Mouse (Mus musculus): ENCODE measurements around the gene Igfbp2. TPM values are rescaled to one million over a fixed set of nuclear protein-coding genes. Genes with fewer than 3 reads are reported as not detected.

The Igfbp2 gene
- total and polyA plus RNA-seq, 2 experiments from 2014 or later, result 10.2 to 140 TPM

- Histone ChIP-seq H3K4me1 (ENCODE audit: control insufficient read depth, insufficient read depth) (peaks cover 35% of the 10 kb centered on the region), H3K9me3 (replicated peaks; ENCODE audit: control insufficient read depth, low read length) (no peaks in the 10 kb centered on the region), H3K27me3 (ENCODE audit: control insufficient read depth, insufficient read depth, low read length) (peaks cover 4% of the 10 kb centered on the region; the same call in 1 of the 2 replicates), H3K9ac (replicated peaks; ENCODE audit: low read depth, low read length) (no peak overlapping the region), H3K4me3 (ENCODE audit: low read depth, low read length) (peak overlapping the region; percentile 57), H3K4me2 (ENCODE audit: low read depth, low read length) (peak overlapping the region; percentile 88), H3K36me3 (replicated peaks; ENCODE audit: control insufficient read depth, insufficient read depth, low read length) (no peaks in the 10 kb centered on the region), H3K27ac (ENCODE audit: low read depth) (peak overlapping the region; percentile 57; the same call in 1 of the 2 replicates)
- no peak for TF ChIP-seq CTCF (IDR thresholded peaks at IDR 0.05; ENCODE audit: low read depth)
- no peak for TF ChIP-seq EP300 (IDR thresholded peaks at IDR 0.05; ENCODE audit: low read depth)
- no peak for ATAC-seq (ENCODE audit: insufficient read depth, low read depth)
- no peak for DNase-seq (ENCODE audit: low spot score)
- WGBS, result 1% methylated on average over 16 of the region's 16 CpGs
Measured at GRCm38 (mm10) chr1:72873078-72873477, 48.8 kb downstream of the Igfbp2 start.

- under 1% methylated on average over 43 of the region's 43 CpGs for WGBS
Measured at GRCm38 (mm10) chr1:72873511-72874286, 49.4 kb downstream of the Igfbp2 start.

GRCm38 (mm10) chr1:72874287-72875211, 50.2 kb downstream of the Igfbp2 start, which contains the start of gene Igfbp5:
Gene Igfbp5, minus strand, starts transcription at chr1:72874884.
- Histone ChIP-seq H3K4me2 (ENCODE audit: low read depth, low read length) (peak within 1 kb of the TSS; percentile 88), H3K27ac (ENCODE audit: low read depth) (peak within 1 kb of the TSS; percentile 57), H3K9ac (replicated peaks; ENCODE audit: low read depth, low read length) (peak within 1 kb of the TSS; percentile 60), H3K36me3 (replicated peaks; ENCODE audit: control insufficient read depth, insufficient read depth, low read length) (no peaks in the 10 kb centered on the region), H3K4me3 (ENCODE audit: low read depth, low read length) (peak within 1 kb of the TSS; percentile 57), H3K4me1 (ENCODE audit: control insufficient read depth, insufficient read depth) (peaks cover 29% of the 10 kb centered on the region), H3K27me3 (ENCODE audit: control insufficient read depth, insufficient read depth, low read length) (peaks cover 4% of the 10 kb centered on the region; the same call in 1 of the 2 replicates), H3K9me3 (replicated peaks; ENCODE audit: control insufficient read depth, low read length) (no peaks in the 10 kb centered on the region)
- WGBS, result under 1% methylated on average over 36 of the region's 38 CpGs
- peak; percentile 42 for ATAC-seq (ENCODE audit: insufficient read depth, low read depth)
- peak; percentile 84 for DNase-seq (ENCODE audit: low spot score)
- no peak for TF ChIP-seq EP300 (IDR thresholded peaks at IDR 0.05; ENCODE audit: low read depth)
- no peak for TF ChIP-seq CTCF (IDR thresholded peaks at IDR 0.05; ENCODE audit: low read depth)

More at GRCm38 (mm10) chr1:72873511-72874286, 49.4 kb downstream of the Igfbp2 start:
- peaks cover 4% of the 10 kb centered on the region; the same call in 1 of the 2 replicates for H3K27me3 ChIP-seq (ENCODE audit: control insufficient read depth, insufficient read depth, low read length)
- ATAC-seq (ENCODE audit: insufficient read depth, low read depth) (no peak), DNase-seq (ENCODE audit: low spot score) (peak; percentile 52)
- H3K4me2 ChIP-seq (ENCODE audit: low read depth, low read length), result peak overlapping the region; percentile 88
- H3K4me1 ChIP-seq (ENCODE audit: control insufficient read depth, insufficient read depth), result peaks cover 35% of the 10 kb centered on the region
- H3K36me3 ChIP-seq (replicated peaks; ENCODE audit: control insufficient read depth, insufficient read depth, low read length), result no peaks in the 10 kb centered on the region
- H3K9ac ChIP-seq (replicated peaks; ENCODE audit: low read depth, low read length), result peak overlapping the region; percentile 60
- no peaks in the 10 kb centered on the region for H3K9me3 ChIP-seq (replicated peaks; ENCODE audit: control insufficient read depth, low read length)
- peak overlapping the region; percentile 57 for H3K4me3 ChIP-seq (ENCODE audit: low read depth, low read length)
- peak overlapping the region; percentile 57 for H3K27ac ChIP-seq (ENCODE audit: low read depth)
- TF ChIP-seq EP300 (IDR thresholded peaks at IDR 0.05; ENCODE audit: low read depth) (no peak), CTCF (IDR thresholded peaks at IDR 0.05; ENCODE audit: low read depth) (no peak)

GRCm38 (mm10) chr1:72875708-72876107, 51.4 kb downstream of the Igfbp2 start:
- TF ChIP-seq CTCF (IDR thresholded peaks at IDR 0.05; ENCODE audit: low read depth) (no peak), EP300 (IDR thresholded peaks at IDR 0.05; ENCODE audit: low read depth) (no peak)
- 22% methylated on average over 3 of the region's 3 CpGs for WGBS
- no peak for ATAC-seq (ENCODE audit: insufficient read depth, low read depth)
- Histone ChIP-seq H3K9ac (replicated peaks; ENCODE audit: low read depth, low read length) (no peak overlapping the region), H3K4me3 (ENCODE audit: low read depth, low read length) (no peak overlapping the region), H3K27me3 (ENCODE audit: control insufficient read depth, insufficient read depth, low read length) (peaks cover 4% of the 10 kb centered on the region; the same call in 1 of the 2 replicates), H3K4me1 (ENCODE audit: control insufficient read depth, insufficient read depth) (peaks cover 19% of the 10 kb centered on the region), H3K27ac (ENCODE audit: low read depth) (no peak overlapping the region), H3K36me3 (replicated peaks; ENCODE audit: control insufficient read depth, insufficient read depth, low read length) (no peaks in the 10 kb centered on the region), H3K9me3 (replicated peaks; ENCODE audit: control insufficient read depth, low read length) (no peaks in the 10 kb centered on the region), H3K4me2 (ENCODE audit: low read depth, low read length) (no peak overlapping the region)
- no peak for DNase-seq (ENCODE audit: low spot score)

GRCm38 (mm10) chr1:72876111-72876510, 51.8 kb downstream of the Igfbp2 start:
- Histone ChIP-seq H3K9me3 (replicated peaks; ENCODE audit: control insufficient read depth, low read length) (no peaks in the 10 kb centered on the region), H3K27ac (ENCODE audit: low read depth) (no peak overlapping the region), H3K27me3 (ENCODE audit: control insufficient read depth, insufficient read depth, low read length) (peaks cover 4% of the 10 kb centered on the region; the same call in 1 of the 2 replicates), H3K4me3 (ENCODE audit: low read depth, low read length) (no peak overlapping the region), H3K9ac (replicated peaks; ENCODE audit: low read depth, low read length) (no peak overlapping the region), H3K4me1 (ENCODE audit: control insufficient read depth, insufficient read depth) (peaks cover 17% of the 10 kb centered on the region), H3K4me2 (ENCODE audit: low read depth, low read length) (no peak overlapping the region), H3K36me3 (replicated peaks; ENCODE audit: control insufficient read depth, insufficient read depth, low read length) (no peaks in the 10 kb centered on the region)
- ATAC-seq (ENCODE audit: insufficient read depth, low read depth) (no peak), DNase-seq (ENCODE audit: low spot score) (no peak)
- WGBS, result 69% methylated on average over 3 of the region's 3 CpGs
- TF ChIP-seq CTCF (IDR thresholded peaks at IDR 0.05; ENCODE audit: low read depth), result peak; percentile 23; the same call in 1 of the 2 replicates
- TF ChIP-seq EP300 (IDR thresholded peaks at IDR 0.05; ENCODE audit: low read depth), result no peak
